Mouse (Mus musculus) central nervous system, embryonic 11.5 days (tissue): ENCODE measurements around the gene Pak1ip1. TPM values are rescaled to one million over a fixed set of nuclear protein-coding genes. Genes with fewer than 3 reads are reported as not detected.

ENCODE experiments used
- polyA plus RNA-seq: library from polyadenylated mRNA; depleted of rRNA; stranded (reverse); fragments of >200 nt; gene quantifications from 2 replicates; pipeline ENCODE4 v1.2.3, GENCODE M21; 2012; rRNA removed

The Pak1ip1 gene
- polyA plus RNA-seq: 71.0 and 80.8 TPM in 2 replicates

DNA sequence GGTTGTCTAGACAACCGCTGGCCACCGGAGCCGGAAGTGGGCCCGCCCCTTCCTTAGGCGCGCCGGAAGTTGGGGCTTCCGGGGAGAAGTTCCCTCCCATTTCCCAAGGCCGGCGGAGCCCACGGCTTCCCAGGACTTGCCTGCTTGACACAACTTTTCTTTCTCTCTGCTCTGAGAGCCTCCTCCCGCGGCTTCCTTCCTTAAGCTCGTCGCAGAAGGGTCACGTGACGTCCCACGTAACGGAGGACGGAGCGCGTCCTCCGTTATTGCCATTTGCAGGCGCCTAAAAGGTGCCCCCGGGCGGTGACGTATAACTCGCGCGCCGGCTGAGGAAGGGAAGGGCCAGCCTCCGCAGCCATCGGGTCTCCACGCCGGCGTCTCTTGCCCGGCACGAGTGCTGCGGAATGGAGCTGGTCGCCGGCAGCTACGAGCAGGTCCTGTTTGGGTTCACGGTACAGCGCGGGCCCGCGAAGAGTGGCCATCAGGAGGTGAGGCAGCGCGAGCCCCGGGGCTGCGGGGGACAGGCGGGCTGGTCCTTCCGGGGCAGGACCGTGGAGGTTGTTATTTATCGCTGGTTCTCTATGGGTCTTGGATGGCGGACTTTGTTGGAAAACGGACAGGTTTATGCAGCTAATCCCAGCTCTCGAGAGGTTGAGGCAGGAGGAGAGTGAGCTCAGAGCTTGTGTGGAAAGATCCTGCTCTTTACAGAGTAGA, at the start of gene Pak1ip1:
Gene Pak1ip1, plus strand, starts transcription at position 98 of the 714 bp plus-strand sequence.

DNA sequence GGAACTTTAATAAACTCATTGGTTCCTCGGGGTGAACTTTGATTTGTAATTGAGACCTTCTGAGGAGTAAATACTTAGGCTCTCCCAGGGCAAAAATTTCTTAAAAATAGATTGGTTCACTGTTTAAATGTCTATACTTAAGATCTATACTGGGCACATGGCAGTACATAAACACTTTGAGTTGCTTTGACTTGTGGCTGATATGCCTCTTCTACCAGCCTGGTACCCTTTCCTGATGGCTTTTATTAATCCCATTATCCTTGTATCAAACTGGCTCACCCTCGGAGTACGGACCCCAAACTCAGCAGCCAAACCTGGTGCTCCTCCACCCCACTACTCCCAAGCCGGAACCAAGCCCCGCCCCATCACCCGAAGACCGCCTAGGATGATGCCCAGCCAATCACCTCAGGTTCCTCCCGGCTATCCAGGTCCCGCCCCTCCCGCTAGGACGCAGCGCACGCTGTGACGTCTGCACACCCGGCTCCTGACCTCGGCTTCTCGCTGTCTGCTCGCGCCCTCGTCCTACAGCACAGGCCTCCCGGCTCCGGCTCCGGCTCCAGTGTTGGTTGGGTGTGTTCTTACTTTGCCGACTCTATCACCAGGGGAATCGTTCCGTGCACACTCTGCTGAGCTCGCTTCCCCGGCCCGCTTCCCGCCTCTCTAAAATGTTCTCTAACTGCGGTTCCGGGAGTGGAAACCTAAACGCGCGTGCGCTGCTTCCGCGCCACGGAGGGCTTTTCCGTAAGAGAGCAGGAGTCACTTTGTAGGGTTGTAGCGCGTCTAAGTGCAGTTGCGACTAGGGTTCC, 15.2 kb downstream of the Pak1ip1 start, which contains the start of gene Tmem14c:
Gene Tmem14c, plus strand, starts transcription at position 464 of the 806 bp plus-strand sequence.

Other genes with a start within 250 kb of the Pak1ip1 start
- gene Gcnt2, start 141.3 kb upstream of the Pak1ip1 start, polyA plus RNA-seq: 1.8 and 2.8 TPM in 2 replicates
- gene Tmem14c, start 15.3 kb downstream of the Pak1ip1 start, polyA plus RNA-seq: 116 and 117 TPM in 2 replicates
- 0.67 and 0.83 TPM in 2 replicates for gene Mak, start 78.7 kb downstream of the Pak1ip1 start, polyA plus RNA-seq
- gene Gcm2, start 110.0 kb downstream of the Pak1ip1 start, polyA plus RNA-seq: 0.26 TPM in 1 of 2 replicates, not detected in the other
- 0.12 and 0.23 TPM in 2 replicates for gene Sycp2l, start 113.3 kb downstream of the Pak1ip1 start, polyA plus RNA-seq
- gene Elovl2, start 219.4 kb downstream of the Pak1ip1 start, polyA plus RNA-seq: 14.1 and 22.0 TPM in 2 replicates
- 6.6 and 12.7 TPM in 2 replicates for gene Smim13, start 248.8 kb downstream of the Pak1ip1 start, polyA plus RNA-seq